8 mouse cellular contexts compared by ENCODE assay signal in genomic region chr16:31191818-31192217, GRCm38 (mm10). TPM values are rescaled to one million over a fixed set of nuclear protein-coding genes. Genes with fewer than 3 reads are reported as not detected.
DNase-seq lines count a peak whose midpoint lies in the region; ATAC-seq and TF ChIP-seq lines count a peak whose summit lies in the region.

No protein-coding gene starts in this region.

- 0 out of 2 replicates have a peak overlapping the region, but pooled peaks have one; percentile 5 for H3K27ac ChIP-seq in heart, adult 2 months
- H3K27ac ChIP-seq in lung, postnatal 0 days (ENCODE audit: low read length) = peak overlapping the region; percentile 4
- peak overlapping the region; percentile 73 for H3K27ac ChIP-seq in stomach, embryonic 16.5 days (ENCODE audit: low read length)
- H3K27ac ChIP-seq in forebrain, postnatal 0 days (ENCODE audit: low read depth, low read length) = no peak overlapping the region
- H3K27ac ChIP-seq in hindbrain, embryonic 11.5 days (ENCODE audit: low read depth, low read length) = no peak overlapping the region

- H3K9me3 ChIP-seq in lung, postnatal 0 days (ENCODE audit: low read length) = no peaks in the 10 kb centered on the region
- H3K9me3 ChIP-seq in stomach, embryonic 16.5 days (replicated peaks; ENCODE audit: control insufficient read depth, low read length) = no peaks in the 10 kb centered on the region
- no peaks in the 10 kb centered on the region for H3K9me3 ChIP-seq in forebrain, postnatal 0 days (ENCODE audit: low read length)
- no peaks in the 10 kb centered on the region for H3K9me3 ChIP-seq in hindbrain, embryonic 11.5 days (ENCODE audit: control insufficient read depth, low read length)

- H3K4me3 ChIP-seq in heart, adult 2 months = no peak overlapping the region
- H3K4me3 ChIP-seq in lung, postnatal 0 days (ENCODE audit: low read depth, low read length) = no peak overlapping the region
- no peak overlapping the region for H3K4me3 ChIP-seq in stomach, embryonic 16.5 days (replicated peaks; ENCODE audit: low read length)
- H3K4me3 ChIP-seq in forebrain, postnatal 0 days (ENCODE audit: low read depth, low read length) = no peak overlapping the region
- no peak overlapping the region for H3K4me3 ChIP-seq in hindbrain, embryonic 11.5 days (ENCODE audit: low read depth, low read length)

- 25% methylated on average over 6 of the region's 6 CpGs for WGBS in heart, adult 2 months
- 20% methylated on average over 6 of the region's 6 CpGs for WGBS in lung, postnatal 0 days
- 40% methylated on average over 6 of the region's 6 CpGs for WGBS in stomach, embryonic 16.5 days
- 69% methylated on average over 6 of the region's 6 CpGs for WGBS in forebrain, postnatal 0 days
- 69% methylated on average over 6 of the region's 6 CpGs for WGBS in hindbrain, embryonic 11.5 days

- TF ChIP-seq CTCF in heart, adult 2 months (IDR thresholded peaks at IDR 0.05) = no peak
- no peak for TF ChIP-seq CTCF in lung, postnatal 0 days (IDR thresholded peaks at IDR 0.05)
- TF ChIP-seq CTCF in forebrain, postnatal 0 days (IDR thresholded peaks at IDR 0.05; ENCODE audit: low read depth) = no peak

- H3K36me3 ChIP-seq in heart, adult 2 months (ENCODE audit: control insufficient read depth, insufficient read depth, low read length) = peaks cover 7% of the 10 kb centered on the region
- H3K36me3 ChIP-seq in lung, postnatal 0 days (ENCODE audit: insufficient read depth, low read length) = no peaks in the 10 kb centered on the region
- H3K36me3 ChIP-seq in stomach, embryonic 16.5 days (ENCODE audit: control insufficient read depth, insufficient read depth, low read length) = no peaks in the 10 kb centered on the region
- H3K36me3 ChIP-seq in forebrain, postnatal 0 days (ENCODE audit: insufficient read depth) = no peaks in the 10 kb centered on the region
- no peaks in the 10 kb centered on the region for H3K36me3 ChIP-seq in hindbrain, embryonic 11.5 days (ENCODE audit: control insufficient read depth, insufficient read depth, low read length)

- H3K4me2 ChIP-seq in lung, postnatal 0 days (replicated peaks; ENCODE audit: low read depth, low read length) = peak overlapping the region; percentile 27; the same call in 1 of the 2 replicates
- H3K4me2 ChIP-seq in stomach, embryonic 16.5 days (ENCODE audit: low read depth, low read length) = no peak overlapping the region; the same call in 1 of the 2 replicates
- no peak overlapping the region for H3K4me2 ChIP-seq in forebrain, postnatal 0 days (ENCODE audit: low read depth)
- no peak overlapping the region for H3K4me2 ChIP-seq in hindbrain, embryonic 11.5 days (replicated peaks; ENCODE audit: low read depth, low read length)

- intact Hi-C loops in heart, adult 2 months (cut with DNase I) = no loop called here
- intact Hi-C loops in heart, postnatal 25 days (cut with DNase I) = no loop called here
- intact Hi-C loops in left cerebral cortex, postnatal 25 days (cut with DNase I) = no loop called here

- H3K27me3 ChIP-seq in heart, adult 2 months (ENCODE audit: control insufficient read depth, insufficient read depth, low read length) = no peaks in the 10 kb centered on the region
- no peaks in the 10 kb centered on the region for H3K27me3 ChIP-seq in lung, postnatal 0 days (replicated peaks; ENCODE audit: insufficient read depth, low read length)
- no peaks in the 10 kb centered on the region for H3K27me3 ChIP-seq in stomach, embryonic 16.5 days (ENCODE audit: control insufficient read depth, insufficient read depth, low read length)
- H3K27me3 ChIP-seq in forebrain, postnatal 0 days (ENCODE audit: insufficient read depth, low read length) = no peaks in the 10 kb centered on the region
- no peaks in the 10 kb centered on the region for H3K27me3 ChIP-seq in hindbrain, embryonic 11.5 days (ENCODE audit: control insufficient read depth, insufficient read depth, low read length)

- H3K4me1 ChIP-seq in heart, adult 2 months (ENCODE audit: control insufficient read depth, insufficient read depth, low read length) = peaks cover 27% of the 10 kb centered on the region
- H3K4me1 ChIP-seq in lung, postnatal 0 days (ENCODE audit: insufficient read depth, low read depth, low read length) = peaks cover 26% of the 10 kb centered on the region
- H3K4me1 ChIP-seq in stomach, embryonic 16.5 days (ENCODE audit: control insufficient read depth, insufficient read depth, low read length) = peaks cover 40% of the 10 kb centered on the region
- H3K4me1 ChIP-seq in forebrain, postnatal 0 days (ENCODE audit: insufficient read depth) = peaks cover 6% of the 10 kb centered on the region; the same call in 1 of the 2 replicates
- H3K4me1 ChIP-seq in hindbrain, embryonic 11.5 days (replicated peaks; ENCODE audit: control insufficient read depth, insufficient read depth, low read length) = no peaks in the 10 kb centered on the region; the same call in 1 of the 2 replicates

- ATAC-seq in lung, postnatal 0 days = peak; percentile 57
- peak; percentile 62; the same call in 1 of the 2 replicates for ATAC-seq in stomach, embryonic 16.5 days (ENCODE audit: insufficient read depth, low FRiP score)
- ATAC-seq in forebrain, postnatal 0 days = no peak
- ATAC-seq in hindbrain, embryonic 11.5 days (ENCODE audit: low FRiP score) = no peak

- H3K9ac ChIP-seq in heart, adult 2 months (ENCODE audit: low read depth, low read length) = no peak overlapping the region
- no peak overlapping the region for H3K9ac ChIP-seq in lung, postnatal 0 days (replicated peaks; ENCODE audit: low read depth)
- H3K9ac ChIP-seq in stomach, embryonic 16.5 days (ENCODE audit: low read length) = no peak overlapping the region
- H3K9ac ChIP-seq in forebrain, postnatal 0 days = no peak overlapping the region
- no peak overlapping the region for H3K9ac ChIP-seq in hindbrain, embryonic 11.5 days (ENCODE audit: low read depth, low read length)

- TF ChIP-seq EP300 in heart, adult 2 months (IDR thresholded peaks at IDR 0.05; ENCODE audit: insufficient read depth, low read depth, low read length) = no peak
- no peak for TF ChIP-seq EP300 in lung, postnatal 0 days (IDR thresholded peaks at IDR 0.05)

- peak in 1 of 2 experiments; percentile 42 for DNase-seq in heart, adult 2 months
- no peak for DNase-seq in heart, postnatal 25 days (ENCODE audit: low spot score)
- peak; percentile 28 to 52 for DNase-seq in heart, adult 9 months (ENCODE audit: low spot score in 2 of 2)
- DNase-seq in lung, postnatal 0 days (ENCODE audit: low spot score) = peak; percentile 60
- DNase-seq in left cerebral cortex, postnatal 25 days (ENCODE audit: low spot score in 2 of 2) = no peak
- no peak for DNase-seq in forebrain, postnatal 0 days
- DNase-seq in hindbrain, embryonic 11.5 days (ENCODE audit: low spot score) = no peak

- H3K79me2 ChIP-seq in heart, adult 2 months (replicated peaks; ENCODE audit: control insufficient read depth, insufficient read depth, low read length) = peaks cover 9% of the 10 kb centered on the region

- no peak for TF ChIP-seq POLR2A in heart, adult 2 months (IDR thresholded peaks at IDR 0.05; ENCODE audit: insufficient read depth, low read depth, low read length)

RNA-seq across cellular contexts. Expression of gene Acap2, which starts 9.2 kb away (rescaled TPM):
- total RNA-seq in heart, adult 2 months (2021) = 10 to 100 TPM; 17.6 to 17.8 TPM
- polyA plus RNA-seq in heart, adult 2 months (2012; rRNA removed) = 8.2 and 10.0 TPM in 2 replicates
- 10 to 100 TPM; 18.2 to 23.9 TPM for total RNA-seq in heart, postnatal 25 days (2021)
- 22.0 and 25.1 TPM in 2 replicates for polyA plus RNA-seq in lung, postnatal 0 days (2015; fragmentation: Nextera tagmentation; extraction: Ambion mirVana)
- 20.4 and 21.4 TPM in 2 replicates for polyA plus RNA-seq in stomach, embryonic 16.5 days (2015; fragmentation: Nextera tagmentation; extraction: Ambion mirVana)
- total RNA-seq in left cerebral cortex, postnatal 25 days (2021) = 100 to 1,000 TPM; 110 to 121 TPM
- 24.5 and 33.6 TPM in 2 replicates for total RNA-seq in forebrain, postnatal 0 days (2014; rRNA removed)
- 6.0 and 8.8 TPM in 2 replicates for polyA plus RNA-seq in forebrain, postnatal 0 days (2015; fragmentation: Nextera tagmentation; extraction: Ambion mirVana)
- 22.9 and 23.4 TPM in 2 replicates for polyA plus RNA-seq in hindbrain, embryonic 11.5 days (2014; fragmentation: Nextera tagmentation; extraction: Ambion mirVana)

Comparison
In these comparisons a context has a peak if more than half of its experiments do, and no peak if none do; other contexts are left out.
1. DNase-seq: peak in heart, adult 9 months (2 of 2) and lung, postnatal 0 days (single experiment); none in heart, postnatal 25 days (single experiment), left cerebral cortex, postnatal 25 days (0 of 2), forebrain, postnatal 0 days (single experiment) and hindbrain, embryonic 11.5 days (single experiment).
2. H3K27ac ChIP-seq: peak in heart, adult 2 months (single experiment), lung, postnatal 0 days (single experiment) and stomach, embryonic 16.5 days (single experiment); none in forebrain, postnatal 0 days (single experiment) and hindbrain, embryonic 11.5 days (single experiment).
3. ATAC-seq: peak in lung, postnatal 0 days (single experiment) and stomach, embryonic 16.5 days (single experiment); none in forebrain, postnatal 0 days (single experiment) and hindbrain, embryonic 11.5 days (single experiment).